Mouse (Mus musculus): ENCODE measurements around the gene Pdcd7.

Pdcd7 gene

DNA sequence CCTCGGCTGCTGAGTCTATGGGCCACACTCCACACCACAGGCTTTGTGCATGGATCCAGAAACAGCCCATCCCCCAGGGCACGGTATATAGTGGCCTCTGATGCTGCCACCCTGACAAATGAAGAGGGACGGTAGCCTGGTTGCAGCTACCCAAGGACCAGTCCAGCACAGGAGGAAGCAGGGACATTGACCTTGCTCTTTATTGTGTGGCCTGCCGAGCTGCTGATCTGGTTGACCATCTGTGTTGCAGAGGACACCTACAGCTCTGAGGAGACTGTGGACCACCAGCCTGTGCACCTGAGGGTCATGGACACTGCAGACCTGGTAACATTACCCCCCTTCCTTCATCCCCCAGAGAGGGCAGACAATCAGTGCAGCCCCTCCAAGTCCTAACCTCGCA is 61.4 kb downstream of the Pdcd7 start:
- TF ChIP-seq GATA4 (IDR thresholded peaks at IDR 0.05; ENCODE audit: insufficient replicate concordance, low read length) = no peak

DNA sequence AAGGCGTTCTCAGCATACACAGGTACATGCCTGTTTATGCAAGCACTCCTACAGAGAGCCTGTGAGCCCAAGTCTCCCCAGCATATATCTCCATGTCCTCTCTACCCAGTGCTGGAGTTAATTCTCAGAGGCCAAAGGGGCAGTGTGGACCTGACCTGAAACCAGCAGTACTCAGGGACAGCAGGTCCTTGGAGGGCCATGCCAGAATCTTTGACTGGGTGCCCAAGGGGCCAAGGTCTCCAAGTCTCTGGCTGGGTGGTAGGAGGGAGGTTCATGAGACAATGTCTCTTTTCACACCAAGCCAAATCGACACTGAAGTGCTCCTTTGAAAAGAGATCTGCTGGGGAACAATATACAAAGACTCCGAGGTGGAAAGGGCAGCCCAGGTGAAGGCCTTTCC is 62.0 kb downstream of the Pdcd7 start:
- no peak for TF ChIP-seq GATA4 (IDR thresholded peaks at IDR 0.05; ENCODE audit: insufficient replicate concordance, low read length)

DNA sequence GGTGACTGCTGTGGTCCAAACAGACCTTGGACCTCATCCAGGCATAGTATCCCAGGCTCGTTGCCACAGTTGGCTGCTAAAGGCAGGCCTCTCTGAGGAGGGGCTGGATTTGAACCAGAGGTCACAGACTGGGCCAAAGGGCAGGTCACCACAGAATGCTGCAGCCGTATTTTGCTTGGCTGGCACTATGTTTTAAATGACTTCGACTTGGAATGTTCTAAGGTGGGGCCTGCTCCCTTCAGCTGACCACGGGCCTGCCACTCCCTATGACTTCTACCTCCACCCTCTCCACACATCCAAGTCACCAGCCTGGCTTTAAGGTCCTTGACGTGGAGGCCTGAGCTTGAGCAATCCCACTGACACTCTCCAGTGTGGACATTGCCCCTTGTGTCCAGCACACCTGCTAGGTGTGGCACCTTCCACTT is 63.0 kb downstream of the Pdcd7 start:
- TF ChIP-seq GATA4 (IDR thresholded peaks at IDR 0.05; ENCODE audit: insufficient replicate concordance, low read length) = no peak

Data from liver, adult (tissue).